Mouse (Mus musculus) liver, embryonic 12.5 days (tissue): ENCODE data around the gene Crocc. TPM values are rescaled to one million over a fixed set of nuclear protein-coding genes. Genes with fewer than 3 reads are reported as not detected.
A peak's percentile ranks its signal among the peaks of the same experiment; 100 is the strongest.

Experiments used
- ATAC-seq: fragments of 200-750 bp; cut with Nextera tagmentation; 2 replicates; pipeline ENCODE4 v1.8.0; 2017; ENCODE audit warnings: moderate number of reproducible peaks, mild to moderate bottlenecking, moderate library complexity
- H3K27ac ChIP-seq: fragments of 300-500 bp; sonication (generic); 2 replicates; pipeline ENCODE4 v1.5.1; 2016; ENCODE audit warnings: mild to moderate bottlenecking
- H3K27me3 ChIP-seq: fragments of 300-500 bp; sonication (generic); replicated peaks from 2 replicates; pipeline ENCODE4 v1.6.1; 2016; ENCODE audit warnings: mild to moderate bottlenecking, moderate library complexity
- H3K36me3 ChIP-seq: fragments of 300-500 bp; sonication (generic); 2 replicates; pipeline ENCODE4 v1.6.1; 2016; ENCODE audit warnings: mild to moderate bottlenecking, moderate library complexity
- H3K4me1 ChIP-seq: fragments of 300-500 bp; sonication (generic); 2 replicates; pipeline ENCODE4 v1.6.1; 2016
- H3K4me2 ChIP-seq: fragments of 300-500 bp; sonication (generic); 2 replicates; pipeline ENCODE4 v1.6.1; 2016; ENCODE audit warnings: mild to moderate bottlenecking, moderate library complexity
- H3K4me3 ChIP-seq: fragments of 300-500 bp; sonication (generic); 2 replicates; pipeline ENCODE4 v1.5.1; 2016; ENCODE audit warnings: mild to moderate bottlenecking, moderate library complexity
- H3K9ac ChIP-seq: fragments of 300-500 bp; sonication (generic); 2 replicates; pipeline ENCODE4 v1.6.1; 2016; ENCODE audit warnings: mild to moderate bottlenecking, moderate library complexity
- H3K9me3 ChIP-seq: fragments of 300-500 bp; sonication (generic); replicated peaks from 2 replicates; pipeline ENCODE4 v1.6.1; 2016; ENCODE audit warnings: mild to moderate bottlenecking, moderate library complexity
- WGBS: fragments of 180-500 bp; shearing (Covaris S2); methylation state at CpG from one replicate; pipeline ENCODE4 v1.1.7; 2016; ENCODE audit not compliant: insufficient replicate concordance; 5-methylcytosine and 5-hydroxymethylcytosine counted together
- polyA plus RNA-seq: library from polyadenylated mRNA; unstranded; fragments of >200 nt; fragmentation: Nextera tagmentation; extraction: Ambion mirVana; gene quantifications from 2 replicates; pipeline ENCODE4 v1.2.1, GENCODE M21; 2016

Crocc gene
- polyA plus RNA-seq, 1 experiment from 2014 or later = 2.0 TPM

GRCm38 (mm10) chr4:140981605-140982004 lies 78.7 kb downstream of the Crocc start:
- Histone ChIP-seq H3K27me3 (no peaks in the 10 kb centered on the region; the same call in 1 of the 2 replicates), H3K9ac (no peak overlapping the region), H3K4me1 (peaks cover 48% of the 10 kb centered on the region), H3K4me3 (no peak overlapping the region), H3K27ac (no peak overlapping the region), H3K9me3 (no peaks in the 10 kb centered on the region), H3K4me2 (no peak overlapping the region), H3K36me3 (peaks cover 37% of the 10 kb centered on the region)
- WGBS = 82% methylated on average over 2 of the region's 2 CpGs
- ATAC-seq = no peak

DNA sequence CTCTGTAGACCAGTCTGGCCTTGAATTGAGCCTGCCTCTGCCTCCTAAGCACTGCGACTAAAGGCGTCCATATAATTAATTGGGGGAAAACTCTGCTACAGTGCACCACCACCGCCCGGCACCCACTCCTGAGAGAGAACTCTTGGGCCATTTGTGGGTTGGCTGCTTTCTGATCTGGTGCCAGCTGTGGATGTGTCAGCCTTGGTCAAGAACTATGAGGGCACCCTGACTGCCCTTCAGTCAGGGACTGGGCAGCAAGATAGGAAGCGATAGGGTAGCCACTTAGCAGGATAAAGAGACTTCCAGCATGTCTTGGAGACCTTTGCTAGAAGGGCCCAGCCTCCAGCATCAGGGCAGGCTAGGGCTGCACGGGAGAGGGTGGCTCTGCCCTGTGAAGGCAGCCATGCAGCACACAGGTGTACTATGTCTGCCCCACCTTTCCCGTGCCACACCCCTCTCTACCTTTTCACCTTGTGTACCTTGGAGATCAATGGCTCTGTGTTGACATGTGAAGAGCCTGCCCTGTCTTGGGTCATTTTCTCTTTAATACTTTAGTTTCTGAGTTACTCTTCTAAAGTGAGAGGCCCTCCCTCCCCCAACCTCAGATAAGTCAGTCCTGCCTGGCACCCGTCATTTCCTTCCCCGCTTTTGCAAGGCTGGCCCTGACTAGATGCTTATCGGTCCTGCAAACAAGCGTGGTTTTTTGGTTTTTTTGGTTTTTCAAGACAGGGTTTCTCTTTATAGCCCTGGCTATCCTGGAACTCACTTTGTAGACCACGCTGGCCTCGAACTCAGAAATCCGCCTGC lies 82.3 kb downstream of the Crocc start:
- 0 out of 2 replicates have a peak overlapping the region, but pooled peaks have one; percentile 21 for H3K4me2 ChIP-seq
- H3K9ac ChIP-seq = no peak overlapping the region
- H3K27ac ChIP-seq = no peak overlapping the region
- no peaks in the 10 kb centered on the region for H3K27me3 ChIP-seq
- no peaks in the 10 kb centered on the region for H3K9me3 ChIP-seq
- H3K4me1 ChIP-seq = peaks cover 34% of the 10 kb centered on the region
- ATAC-seq = no peak
- H3K36me3 ChIP-seq = peaks cover 71% of the 10 kb centered on the region
- WGBS = 52% methylated on average over 14 of the region's 14 CpGs
- H3K4me3 ChIP-seq = no peak overlapping the region

GRCm38 (mm10) chr4:140977278-140977677 lies 83.1 kb downstream of the Crocc start:
- 68% methylated on average over 10 of the region's 10 CpGs for WGBS
- no peak for ATAC-seq
- Histone ChIP-seq H3K36me3 (peaks cover 79% of the 10 kb centered on the region), H3K4me1 (peaks cover 30% of the 10 kb centered on the region), H3K4me2 (no peak overlapping the region), H3K27ac (no peak overlapping the region), H3K9me3 (no peaks in the 10 kb centered on the region), H3K9ac (no peak overlapping the region), H3K27me3 (no peaks in the 10 kb centered on the region), H3K4me3 (no peak overlapping the region)

GRCm38 (mm10) chr4:140975356-140975755 lies 85.0 kb downstream of the Crocc start:
- H3K36me3 ChIP-seq = peaks cover 97% of the 10 kb centered on the region
- no peaks in the 10 kb centered on the region for H3K27me3 ChIP-seq
- no peak for ATAC-seq
- no peak overlapping the region for H3K4me2 ChIP-seq
- H3K9ac ChIP-seq = no peak overlapping the region
- no peaks in the 10 kb centered on the region for H3K9me3 ChIP-seq
- WGBS = 83% methylated on average over 7 of the region's 7 CpGs
- H3K4me1 ChIP-seq = peaks cover 30% of the 10 kb centered on the region
- H3K27ac ChIP-seq = no peak overlapping the region
- no peak overlapping the region for H3K4me3 ChIP-seq

GRCm38 (mm10) chr4:140974408-140974807 lies 85.9 kb downstream of the Crocc start:
- Histone ChIP-seq H3K36me3 (peaks cover 97% of the 10 kb centered on the region), H3K27ac (no peak overlapping the region), H3K9ac (no peak overlapping the region), H3K4me3 (no peak overlapping the region), H3K4me1 (peaks cover 30% of the 10 kb centered on the region), H3K27me3 (no peaks in the 10 kb centered on the region), H3K9me3 (no peaks in the 10 kb centered on the region), H3K4me2 (no peak overlapping the region)
- WGBS = 86% methylated on average over 6 of the region's 6 CpGs
- ATAC-seq = no peak

GRCm38 (mm10) chr4:140971691-140972090 lies 88.7 kb downstream of the Crocc start:
- no peak overlapping the region for H3K4me2 ChIP-seq
- H3K4me1 ChIP-seq = peaks cover 8% of the 10 kb centered on the region; the same call in 1 of the 2 replicates
- H3K27ac ChIP-seq = no peak overlapping the region
- WGBS = 79% methylated on average over 13 of the region's 13 CpGs
- no peaks in the 10 kb centered on the region for H3K9me3 ChIP-seq
- peaks cover 96% of the 10 kb centered on the region for H3K36me3 ChIP-seq
- no peak overlapping the region for H3K4me3 ChIP-seq
- no peak for ATAC-seq
- no peaks in the 10 kb centered on the region for H3K27me3 ChIP-seq
- no peak overlapping the region for H3K9ac ChIP-seq

DNA sequence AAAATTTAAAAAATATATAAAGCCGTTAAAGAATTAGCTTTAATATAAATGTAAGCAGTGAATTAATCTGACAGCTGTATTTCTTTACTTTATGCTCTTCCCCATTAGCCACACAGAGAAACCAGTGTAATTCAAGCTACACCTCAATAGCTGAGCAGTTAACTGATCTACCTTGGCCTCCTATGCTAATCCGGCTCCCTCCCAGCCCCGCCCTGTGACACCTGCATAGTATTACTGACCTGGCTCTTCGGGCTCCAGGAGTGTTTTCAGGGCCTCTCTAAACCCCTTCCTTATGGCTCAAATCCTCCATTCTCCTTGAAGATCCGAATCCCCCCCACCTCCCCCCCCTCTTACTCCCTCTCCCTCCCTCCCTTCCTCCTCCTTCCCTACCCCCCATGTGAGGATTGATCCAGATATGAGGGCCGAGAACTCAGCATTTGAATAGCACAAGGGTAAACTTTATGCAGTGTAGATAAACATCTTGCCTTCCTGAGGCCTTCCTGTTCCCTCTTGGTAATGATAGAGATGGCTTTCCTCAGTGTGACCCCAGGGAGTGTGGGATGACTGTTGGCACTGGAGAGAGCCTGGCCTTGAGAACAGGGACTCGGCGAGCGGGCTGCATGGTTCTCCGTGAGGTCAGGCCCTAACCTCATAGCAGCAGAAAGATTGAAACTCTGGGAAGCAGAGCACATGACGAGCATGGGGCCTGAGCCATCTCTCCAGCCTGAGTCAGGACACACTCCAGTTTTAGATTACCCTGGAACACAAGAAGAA lies 92.8 kb downstream of the Crocc start:
- Histone ChIP-seq H3K36me3 (peaks cover 72% of the 10 kb centered on the region), H3K4me2 (no peak overlapping the region), H3K27me3 (no peaks in the 10 kb centered on the region), H3K27ac (no peak overlapping the region), H3K9ac (no peak overlapping the region), H3K4me3 (no peak overlapping the region), H3K9me3 (no peaks in the 10 kb centered on the region), H3K4me1 (peaks cover 23% of the 10 kb centered on the region)
- ATAC-seq = no peak
- WGBS = 79% methylated on average over 11 of the region's 11 CpGs

Other genes starting within 250 kb of the Crocc start
- gene Padi3, start 249.9 kb downstream of the Crocc start, polyA plus RNA-seq = 0.37 and 0.47 TPM in 2 replicates
- 0.10 TPM in 1 of 2 replicates, not detected in the other for gene Padi1, start 214.8 kb downstream of the Crocc start, polyA plus RNA-seq
- 2.5 and 3.7 TPM in 2 replicates for gene Padi2, start 154.2 kb downstream of the Crocc start, polyA plus RNA-seq
- gene Sdhb, start 99.3 kb downstream of the Crocc start, polyA plus RNA-seq = 241 and 248 TPM in 2 replicates
- gene Atp13a2, start 73.7 kb downstream of the Crocc start, polyA plus RNA-seq = 30.8 and 31.4 TPM in 2 replicates
- 40.7 and 46.7 TPM in 2 replicates for gene Mfap2, start 50.1 kb downstream of the Crocc start, polyA plus RNA-seq
- gene Necap2, start 17.8 kb upstream of the Crocc start, polyA plus RNA-seq = 136 and 143 TPM in 2 replicates
- 0.05 TPM in 1 of 2 replicates, not detected in the other for gene Spata21, start 27.8 kb upstream of the Crocc start, polyA plus RNA-seq
- 21.3 and 22.1 TPM in 2 replicates for gene Szrd1, start 79.2 kb upstream of the Crocc start, polyA plus RNA-seq
- gene Fbxo42, start 87.4 kb upstream of the Crocc start, polyA plus RNA-seq = 21.6 and 26.0 TPM in 2 replicates
- 3.3 and 3.5 TPM in 2 replicates for gene Rsg1, start 153.4 kb upstream of the Crocc start, polyA plus RNA-seq
- 1.9 and 2.4 TPM in 2 replicates for gene Arhgef19, start 178.9 kb upstream of the Crocc start, polyA plus RNA-seq
- gene Epha2, start 240.7 kb upstream of the Crocc start, polyA plus RNA-seq = 2.1 TPM in 2 replicates